Mouse (Mus musculus) thymus, adult 2 months (tissue): ENCODE measurements around the gene Asna1.

Source experiments
- CTCF ChIP-seq: fragments of 200-500 bp; IDR thresholded peaks from 2 replicates; pipeline ENCODE4 v1.5.1; 2012; ENCODE audit warnings: mild to moderate bottlenecking, control low read depth, low read length, moderate library complexity, borderline replicate concordance; ENCODE audit not compliant: control insufficient read depth, poor library complexity, insufficient read depth; ENCODE audit errors: extremely low read depth
- POLR2A ChIP-seq: fragments of 200-500 bp; IDR thresholded peaks from 2 replicates; pipeline ENCODE4 v1.6.1; 2012; ENCODE audit warnings: mild to moderate bottlenecking, low read length, control low read depth, moderate library complexity; ENCODE audit not compliant: control insufficient read depth, poor library complexity, insufficient read depth; ENCODE audit errors: extremely low read depth

DNA sequence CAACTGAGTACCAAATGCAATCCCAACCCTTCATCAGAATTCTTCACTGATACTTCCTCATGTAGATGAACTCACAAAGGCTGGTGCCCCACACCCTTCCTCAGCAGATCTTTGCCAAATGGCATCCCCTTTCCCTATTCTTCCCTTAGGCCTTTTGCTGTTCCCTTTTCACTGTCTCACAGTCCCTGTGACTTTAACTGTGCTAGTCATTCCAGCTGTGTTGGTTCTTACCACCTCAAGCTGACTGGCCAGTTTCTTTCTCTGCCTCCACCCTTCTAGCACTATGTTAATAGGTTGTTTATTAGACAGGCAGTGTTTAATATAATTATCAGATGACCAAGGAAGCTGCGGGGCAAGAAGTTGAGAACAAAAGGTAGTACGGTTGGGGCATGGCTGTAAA, 56.4 kb downstream of the Asna1 start:
- TF ChIP-seq CTCF (no peak), POLR2A (no peak)
